Mouse (Mus musculus) embryonic fibroblast, embryonic 13.5 days (primary cell): Measurements from ENCODE around the gene Gnb2.

Experiments
- CTCF ChIP-seq: IDR thresholded peaks from 2 replicates; pipeline ENCODE4 v1.5.1; 2011; ENCODE audit warnings: mild to moderate bottlenecking, control low read depth, low read length, moderate library complexity, borderline replicate concordance; ENCODE audit not compliant: insufficient read depth
- POLR2A ChIP-seq: IDR thresholded peaks from 2 replicates; pipeline ENCODE4 v1.6.1; 2011; ENCODE audit warnings: low read depth, mild to moderate bottlenecking, control low read depth, low read length, moderate library complexity

GRCm38 (mm10) chr5:137561556-137561955, 28.2 kb upstream of the Gnb2 start:
- TF ChIP-seq CTCF (no peak), POLR2A (no peak)
